Mouse (Mus musculus) gastrocnemius, postnatal 14 days (tissue): ENCODE results near the gene Golt1b. TPM values are rescaled to one million over a fixed set of nuclear protein-coding genes. Genes with fewer than 3 reads are reported as not detected.

Experiments
- total RNA-seq, 2 experiments: library from RNA; stranded (reverse); gene quantifications; 2 replicates each; pipeline ENCODE4 v1.2.3; 2021

The Golt1b gene
- total RNA-seq, 2 experiments from 2014 or later: 15.3 to 18.3 TPM

Other genes with a start within 250 kb of the Golt1b start
- not detected for gene Slco1a6, start 178.7 kb upstream of the Golt1b start, total RNA-seq
- not detected for gene Iapp, start 88.8 kb upstream of the Golt1b start, total RNA-seq
- gene Slco1a5, start 64.2 kb upstream of the Golt1b start, total RNA-seq: not detected
- gene Pyroxd1, start 41.6 kb upstream of the Golt1b start, total RNA-seq: 1 to 10 TPM; 7.3 to 8.3 TPM
- gene Recql, start 134 bp upstream of the Golt1b start, total RNA-seq: 1 to 10 TPM; 3.9 to 4.9 TPM
- under 1 TPM in 1 of 2 experiments, not detected in 1; 0.60 TPM for gene Spx, start 26.2 kb downstream of the Golt1b start, total RNA-seq
- gene Gys2, start 85.9 kb downstream of the Golt1b start, total RNA-seq: under 1 TPM in 1 of 2 experiments, not detected in 1; 0.31 TPM
- gene Ldhb, start 120.7 kb downstream of the Golt1b start, total RNA-seq: 100 to 1,000 TPM; 112 to 138 TPM
- gene Kcnj8, start 184.4 kb downstream of the Golt1b start, total RNA-seq: 10 to 100 TPM; 20.7 to 21.4 TPM